Mouse (Mus musculus): Measurements from ENCODE around the gene Mrps6. TPM values are rescaled to one million over a fixed set of nuclear protein-coding genes. Genes with fewer than 3 reads are reported as not detected.

The Mrps6 gene
- total RNA-seq, 2 experiments from 2014 or later, result 64.2 to 66.1 TPM

DNA sequence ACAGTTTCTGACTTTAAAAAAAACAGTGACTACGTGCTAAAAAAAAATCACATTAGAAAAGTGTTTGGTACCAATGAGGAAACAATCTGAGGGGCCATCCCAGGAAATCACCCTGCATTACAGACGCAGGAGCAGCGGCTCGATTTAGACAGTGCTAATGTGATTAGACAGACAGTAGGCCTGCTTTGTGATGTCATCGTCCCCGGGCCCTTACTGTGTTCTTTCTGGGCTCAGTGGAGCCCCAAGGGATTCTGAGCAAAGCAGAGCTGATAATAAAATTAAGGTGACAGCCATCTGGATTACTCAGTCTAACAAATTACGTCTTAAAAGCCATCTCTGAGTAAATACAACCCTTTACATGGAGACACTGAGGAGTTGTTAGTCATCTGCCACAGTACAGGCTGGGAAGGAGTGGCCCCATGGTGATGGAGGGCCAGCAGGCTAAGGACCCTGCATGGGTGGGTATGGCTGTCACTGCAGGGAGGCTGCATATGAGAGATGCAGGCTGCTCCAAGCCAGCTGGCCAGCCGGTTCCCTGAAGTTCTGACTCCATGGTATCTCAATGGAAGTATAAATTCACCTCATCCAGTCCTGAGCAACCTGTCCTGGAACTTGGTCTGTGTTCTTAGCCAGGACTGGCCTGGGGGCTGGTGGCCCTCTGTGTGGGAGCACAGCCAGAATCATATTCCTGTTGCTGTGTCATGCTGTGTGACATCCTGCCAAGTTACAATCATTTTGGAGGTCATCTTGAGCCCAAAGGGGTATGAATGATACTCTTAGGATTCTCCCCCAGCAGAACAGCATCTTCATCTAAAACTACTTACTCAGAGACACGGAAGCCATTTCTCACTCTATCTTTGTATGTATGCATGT, 59.5 kb downstream of the Mrps6 start:
- DNase-seq (ENCODE audit: low spot score in 2 of 2), result no peak

DNA sequence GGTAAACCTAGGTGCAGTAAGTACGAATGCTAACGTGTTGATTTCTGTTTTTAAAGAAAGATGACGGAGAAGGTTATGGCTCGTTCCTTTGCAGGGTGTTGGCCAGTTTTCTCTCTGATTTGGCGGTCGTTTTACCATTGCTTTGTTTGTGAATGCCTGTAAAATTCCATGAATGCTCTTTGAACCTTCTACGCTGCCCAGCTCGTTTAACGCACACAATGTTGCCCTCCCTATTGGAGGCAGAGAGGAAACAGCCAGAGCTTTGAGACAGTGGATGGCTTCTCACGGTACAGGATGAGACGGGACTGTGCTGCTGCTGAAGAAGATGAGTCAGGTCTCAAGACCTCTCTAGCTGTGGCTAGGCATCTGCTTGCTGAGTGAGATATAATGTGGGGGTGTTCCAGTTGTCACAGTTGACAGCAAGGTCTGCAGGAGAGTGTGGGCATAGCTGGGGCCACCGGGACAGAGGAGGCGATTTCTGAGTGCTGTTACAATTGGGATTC, 61.0 kb downstream of the Mrps6 start:
- no peak for DNase-seq (ENCODE audit: low spot score in 2 of 2)

- DNase-seq (ENCODE audit: low spot score in 2 of 2), result no peak
Observed at GRCm38 (mm10) chr16:92120899-92121531, 62.9 kb downstream of the Mrps6 start.

DNA sequence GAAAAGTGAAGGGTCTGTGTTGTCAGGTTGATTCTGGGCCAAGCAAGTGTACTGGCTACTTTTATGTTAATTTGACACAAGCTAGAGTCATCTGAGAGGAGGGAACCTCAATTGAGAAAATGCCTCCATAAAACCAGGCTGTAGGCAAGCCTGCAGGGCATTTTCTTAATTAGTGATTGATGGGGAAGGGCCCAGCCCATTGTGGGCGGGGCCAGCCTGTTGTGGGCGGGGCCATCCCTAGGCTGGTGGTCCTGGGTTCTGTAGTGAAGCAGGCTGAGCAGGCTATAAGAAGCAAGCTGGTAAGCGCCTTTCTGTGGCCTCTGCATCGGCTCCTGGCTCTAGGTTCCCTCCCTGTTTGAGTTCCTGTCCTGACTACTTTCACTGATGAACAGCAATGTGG, 69.2 kb downstream of the Mrps6 start:
- DNase-seq (ENCODE audit: low spot score in 2 of 2), result no peak

DNA sequence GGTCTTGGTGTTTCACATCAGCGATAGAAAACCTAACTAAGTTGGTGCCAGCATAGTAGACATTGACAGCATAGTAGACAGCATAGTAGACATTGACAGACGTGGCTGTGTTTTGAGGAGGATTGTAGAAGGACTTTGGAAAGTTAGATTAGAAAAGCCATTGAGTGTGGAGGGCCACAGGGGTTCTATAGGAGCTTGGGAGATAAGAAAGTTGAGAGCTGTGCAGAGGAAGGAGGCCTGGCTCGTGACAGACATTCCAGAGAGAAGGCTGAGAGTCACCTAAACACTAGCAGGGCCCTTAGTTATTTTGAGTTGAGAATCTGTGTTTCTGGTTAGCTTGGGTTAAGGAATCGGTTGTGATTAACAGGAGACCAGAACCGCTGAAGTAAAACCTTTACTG, 69.6 kb downstream of the Mrps6 start:
- no peak for DNase-seq (ENCODE audit: low spot score in 2 of 2)

GRCm38 (mm10) chr16:92129843-92130242, 71.8 kb downstream of the Mrps6 start:
- no peak for DNase-seq (ENCODE audit: low spot score in 2 of 2)

DNA sequence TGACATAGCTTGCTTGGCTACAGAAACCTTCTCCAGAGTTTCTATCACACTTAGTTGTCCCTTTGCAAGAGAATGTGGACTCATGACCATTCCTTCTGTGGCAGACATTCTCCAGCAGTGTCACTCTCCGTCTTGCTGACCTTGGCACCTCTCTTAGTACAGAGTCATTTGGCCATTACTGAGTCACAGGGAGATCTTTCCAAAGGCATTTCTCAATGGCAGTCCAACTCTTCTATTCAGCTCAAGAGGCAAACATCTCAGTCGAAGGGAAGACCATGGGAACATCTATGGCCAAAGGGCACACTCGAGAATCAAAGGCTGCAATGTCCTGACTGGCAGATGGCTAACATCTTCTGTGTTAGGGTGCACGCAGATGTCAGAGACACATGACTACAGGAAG, 74.4 kb downstream of the Mrps6 start:
- no peak for DNase-seq (ENCODE audit: low spot score in 2 of 2)

- no peak for DNase-seq (ENCODE audit: low spot score in 2 of 2)
Observed at GRCm38 (mm10) chr16:92134148-92134764, 76.2 kb downstream of the Mrps6 start.

- DNase-seq (ENCODE audit: low spot score in 2 of 2), result no peak
Observed at GRCm38 (mm10) chr16:92136275-92136674, 78.2 kb downstream of the Mrps6 start.

DNA sequence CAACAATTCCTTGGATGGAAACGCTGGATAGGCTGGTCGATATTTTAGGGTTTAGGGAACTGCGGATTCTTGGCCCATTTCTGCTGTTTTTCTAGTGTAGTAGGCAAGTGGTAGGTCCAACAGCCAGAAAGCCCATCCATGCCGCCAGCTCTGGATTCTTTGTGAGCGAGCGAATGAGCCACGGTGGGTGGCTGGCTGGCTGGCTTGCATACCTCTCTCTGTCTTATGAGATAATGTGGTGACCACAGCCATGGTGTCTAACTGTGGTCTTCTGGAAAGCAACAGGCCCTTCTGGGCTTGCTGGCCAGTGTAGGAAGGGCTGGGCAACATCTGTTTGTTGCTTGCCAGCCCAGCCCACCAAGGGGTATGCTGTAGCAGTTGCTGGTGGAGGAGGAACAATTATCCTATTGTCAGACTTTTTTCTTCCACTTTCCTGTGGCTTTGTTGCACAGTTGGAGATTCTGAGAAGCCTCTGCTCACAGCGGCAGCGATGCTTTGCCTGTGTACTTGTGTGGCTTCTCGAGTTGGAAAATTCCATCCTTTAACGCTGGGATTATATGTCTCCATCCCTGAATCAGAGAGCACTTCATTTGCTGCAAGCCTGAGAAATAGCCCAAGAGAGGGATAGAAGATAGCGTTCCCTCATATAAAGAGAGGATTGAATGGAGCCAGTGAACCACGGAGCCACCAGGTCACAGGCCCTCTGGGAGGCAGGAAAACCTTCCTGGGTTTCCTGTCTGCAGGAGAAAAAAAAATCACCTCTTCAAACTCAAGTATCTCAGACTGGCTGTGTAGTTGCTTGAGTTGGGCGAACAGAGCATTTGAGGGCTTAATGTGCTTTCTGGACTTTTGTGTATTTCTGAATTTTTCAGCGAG, 81.6 kb downstream of the Mrps6 start:
- DNase-seq (ENCODE audit: low spot score in 2 of 2), result no peak

DNA sequence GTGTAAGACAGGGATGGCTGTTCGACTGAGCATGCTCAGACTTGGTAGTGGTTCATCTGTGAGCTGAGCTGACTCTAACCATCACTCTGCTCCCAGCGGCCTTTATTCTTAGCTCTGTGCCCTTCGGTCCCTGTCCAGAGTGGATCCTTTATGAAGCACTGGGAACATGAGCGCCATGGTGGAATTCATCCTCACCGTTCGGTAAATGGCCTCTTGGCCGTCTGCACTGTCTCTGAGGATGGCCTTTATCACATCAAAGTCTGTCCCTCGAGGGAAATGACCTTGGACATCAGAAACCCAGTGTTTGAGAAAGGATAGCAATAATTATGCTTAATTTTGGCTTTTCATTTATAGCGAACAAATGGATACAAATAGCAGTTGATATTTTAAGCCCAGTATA, 82.3 kb downstream of the Mrps6 start:
- no peak for DNase-seq (ENCODE audit: low spot score in 2 of 2)

DNA sequence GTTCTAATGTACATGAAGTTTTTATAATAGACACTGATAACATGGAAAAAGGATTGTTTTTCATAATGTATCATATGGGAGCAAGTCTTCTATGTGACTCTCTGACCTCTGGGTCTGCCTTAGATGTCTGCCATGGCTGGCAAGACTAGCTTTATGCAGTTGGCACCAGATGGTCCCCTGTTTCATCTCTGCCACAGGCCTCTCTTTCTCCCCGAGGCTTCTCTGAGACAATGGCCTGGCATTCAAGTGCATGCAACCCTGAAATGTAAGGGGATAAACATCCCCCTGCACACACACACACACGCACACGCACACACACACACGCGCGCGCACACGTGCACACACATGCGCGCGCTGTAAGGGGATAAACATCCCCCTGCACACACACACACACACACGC, 83.0 kb downstream of the Mrps6 start:
- DNase-seq (ENCODE audit: low spot score in 2 of 2), result no peak

- no peak for DNase-seq (ENCODE audit: low spot score in 2 of 2)
Observed at GRCm38 (mm10) chr16:92142426-92143012, 84.4 kb downstream of the Mrps6 start.

DNA sequence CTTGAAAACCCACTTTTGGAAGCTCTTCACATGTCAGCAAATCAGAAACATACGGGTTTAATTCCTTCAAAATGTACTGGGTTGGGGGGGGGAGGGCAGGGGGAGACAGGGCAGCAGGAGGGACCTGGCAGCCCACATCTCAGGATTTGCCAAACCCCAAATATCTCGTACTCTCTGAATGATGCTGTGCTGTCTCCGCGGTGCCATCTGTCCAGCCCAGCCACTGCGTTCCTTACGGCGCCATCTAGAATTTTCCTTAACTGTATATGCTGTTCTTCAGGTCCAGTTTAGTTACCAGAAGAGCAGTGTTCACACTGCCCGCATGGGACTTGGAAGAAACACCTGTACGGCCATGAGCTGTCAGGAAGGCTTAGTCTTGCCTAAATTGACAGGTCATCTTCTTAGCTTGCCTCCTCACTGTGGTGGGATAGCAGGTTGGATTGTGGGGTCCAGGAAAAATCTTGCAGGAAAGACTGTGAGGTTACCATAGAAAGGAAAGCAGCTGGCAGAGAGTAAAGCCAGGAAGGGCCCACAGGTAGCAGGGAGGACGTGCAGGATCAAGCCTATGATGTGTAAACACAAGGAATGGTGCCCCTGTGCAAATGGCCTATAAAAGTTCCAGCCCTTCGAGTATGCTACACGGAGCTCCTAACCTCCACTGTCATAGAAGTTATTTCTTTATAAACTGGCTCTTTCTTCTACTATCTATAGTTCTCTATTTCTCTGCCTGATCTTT, 89.7 kb downstream of the Mrps6 start:
- no peak for DNase-seq (ENCODE audit: low spot score in 2 of 2)

DNA sequence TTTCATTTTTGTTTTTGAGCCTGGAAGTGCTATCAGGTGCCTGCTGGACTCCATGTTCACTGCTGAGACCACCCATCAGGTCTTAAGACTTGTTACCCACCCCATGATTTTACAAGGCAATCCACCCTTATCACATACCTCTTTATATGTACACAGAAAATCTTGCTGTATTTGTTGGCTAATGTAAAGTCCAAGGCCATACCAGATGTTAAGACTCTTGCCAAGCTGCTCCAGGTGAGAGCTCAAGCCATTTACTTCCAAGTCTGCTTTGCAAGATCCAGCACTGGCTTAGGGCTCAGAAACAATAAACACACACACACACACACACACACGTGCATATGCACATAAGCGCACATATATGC, 90.3 kb downstream of the Mrps6 start:
- no peak for DNase-seq (ENCODE audit: low spot score in 2 of 2)

DNA sequence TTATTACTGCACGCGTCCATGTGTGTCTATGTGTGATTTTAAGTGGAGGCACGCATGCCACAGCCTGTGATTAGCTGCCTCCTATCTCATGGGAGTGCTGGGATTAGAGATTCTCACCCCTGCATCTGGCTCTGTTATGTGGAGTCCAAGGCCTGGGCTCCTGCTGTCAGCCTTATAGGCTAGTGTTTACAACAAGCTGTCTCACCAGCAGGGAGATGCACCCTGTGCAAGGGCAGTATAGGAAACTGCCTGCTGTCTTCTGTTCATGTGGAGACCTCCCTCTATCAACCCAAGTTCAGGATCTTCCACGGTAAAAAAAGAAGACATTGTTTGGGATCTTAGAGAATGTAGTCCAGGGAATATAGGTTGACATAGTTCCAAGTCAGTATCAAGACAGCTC, 92.9 kb downstream of the Mrps6 start:
- DNase-seq (ENCODE audit: low spot score in 2 of 2), result no peak

DNA sequence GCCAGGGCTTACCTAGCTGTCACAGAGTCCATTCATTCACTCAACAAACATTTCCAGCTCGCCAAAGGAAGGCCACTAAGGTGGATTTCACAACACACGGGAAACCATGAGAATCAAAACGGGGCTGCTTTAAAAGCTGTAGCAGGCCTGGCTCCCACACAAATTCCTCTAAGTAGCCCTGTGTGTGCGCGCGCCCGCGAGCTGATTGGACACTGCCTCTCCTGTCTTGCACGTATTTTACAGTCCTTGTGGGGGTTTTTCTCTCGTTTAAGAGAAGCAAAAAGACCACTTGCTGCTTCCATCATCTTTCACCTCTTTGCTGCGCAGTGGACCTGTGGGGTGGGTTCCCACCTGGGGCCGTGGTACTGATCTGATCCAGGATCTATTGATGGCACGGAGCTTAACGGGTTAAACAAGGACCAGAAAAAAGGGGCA, 100.0 kb downstream of the Mrps6 start:
- DNase-seq (ENCODE audit: low spot score in 2 of 2), result no peak

- DNase-seq (ENCODE audit: low spot score in 2 of 2), result peak; percentile 21 to 53
Observed at GRCm38 (mm10) chr16:92158461-92159091, 100.5 kb downstream of the Mrps6 start.

- DNase-seq (ENCODE audit: low spot score in 2 of 2), result no peak
Observed at GRCm38 (mm10) chr16:92159114-92159513, 101.0 kb downstream of the Mrps6 start.
